Mouse (Mus musculus) lung, adult 2 months (tissue): ENCODE measurements around the gene Zim1. TPM values are rescaled to one million over a fixed set of nuclear protein-coding genes. Genes with fewer than 3 reads are reported as not detected.
A peak's percentile ranks its signal among the peaks of the same experiment; 100 is the strongest.

Source experiments
- DNase-seq: peaks from one replicate; pipeline ENCODE4 v3.0.0; 2022
- H3K4me1 ChIP-seq: fragments of 200-500 bp; 2 replicates; pipeline ENCODE4 v1.6.1; 2011; ENCODE audit warnings: low read length; ENCODE audit not compliant: control insufficient read depth, insufficient read depth
- H3K4me3 ChIP-seq: fragments of 200-500 bp; replicated peaks from 2 replicates; pipeline ENCODE3; 2011; ENCODE audit warnings: low read depth, mild to moderate bottlenecking, control low read depth, low read length; ENCODE audit errors: extremely low read depth
- CTCF ChIP-seq: fragments of 200-500 bp; IDR thresholded peaks from 2 replicates; pipeline ENCODE4 v1.5.1; 2011; ENCODE audit warnings: mild to moderate bottlenecking, low read length, control low read depth; ENCODE audit not compliant: insufficient read depth
- POLR2A ChIP-seq: fragments of 200-500 bp; IDR thresholded peaks from 2 replicates; pipeline ENCODE4 v1.6.1; 2011; ENCODE audit warnings: low read depth, mild to moderate bottlenecking, control low read depth, low read length, borderline replicate concordance; ENCODE audit errors: extremely low read depth
- WGBS: fragments of 180-500 bp; shearing (Covaris S2); methylation state at CpG from one replicate; pipeline ENCODE4 v1.1.7; 2018; 5-methylcytosine and 5-hydroxymethylcytosine counted together
- polyA plus RNA-seq: library from polyadenylated mRNA; depleted of rRNA; stranded (reverse); fragments of >200 nt; gene quantifications from 2 replicates; pipeline ENCODE4 v1.2.3, GENCODE M21; 2012; rRNA removed

Gene Zim1
- 0.17 and 0.66 TPM in 2 replicates for polyA plus RNA-seq

DNA sequence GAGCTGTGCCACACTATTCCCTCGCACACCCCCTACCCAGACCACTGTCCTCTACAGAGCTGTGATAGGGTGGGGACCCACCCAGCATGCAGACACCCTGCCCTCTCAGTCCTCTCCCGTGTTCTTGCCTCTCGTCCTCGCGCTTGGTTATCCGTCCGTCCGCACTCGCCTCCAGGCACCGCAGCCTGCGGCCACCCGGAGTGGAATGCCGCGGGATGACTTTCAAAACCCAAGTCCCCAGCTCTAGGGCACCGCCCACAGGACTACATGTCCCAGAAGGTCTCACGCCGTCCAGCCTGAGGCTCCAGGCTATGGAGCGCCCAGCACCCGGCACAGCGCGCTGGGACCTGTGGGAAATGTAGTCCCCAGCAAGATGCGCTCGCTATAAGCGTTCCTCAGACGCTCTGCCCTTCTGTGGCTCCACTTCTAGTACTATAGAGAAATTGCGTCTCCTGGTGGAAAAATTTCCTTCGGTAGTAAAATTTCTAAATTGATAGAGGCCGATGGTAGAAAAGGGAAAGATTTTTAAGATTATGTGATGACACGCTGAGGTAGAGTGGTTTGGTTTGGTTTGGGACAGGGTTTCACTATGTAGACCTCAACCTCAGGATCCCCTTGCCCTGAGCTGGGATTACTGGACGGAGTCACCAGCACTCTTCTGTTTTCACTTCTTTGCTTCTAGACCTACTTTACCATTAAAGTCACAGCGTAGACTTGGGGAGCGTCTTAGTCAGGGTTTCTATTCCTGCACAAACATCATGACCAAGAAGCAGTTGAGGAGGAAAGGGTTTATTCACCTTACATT is at the start of gene Zim1:
Gene Zim1, minus strand, starts transcription at position 210 of the 805 bp plus-strand sequence.
- H3K4me3 ChIP-seq = peak within 1 kb of the TSS; percentile 53
- peak; percentile 54 for DNase-seq
- peaks cover 4% of the 10 kb centered on the region for H3K4me1 ChIP-seq
- 12% methylated on average over 32 of the region's 32 CpGs for WGBS
- no peak for TF ChIP-seq POLR2A
- TF ChIP-seq CTCF = no peak

- WGBS = 55% methylated on average over 10 of the region's 10 CpGs
- DNase-seq = no peak
- TF ChIP-seq POLR2A = no peak
- no peak for TF ChIP-seq CTCF
- Histone ChIP-seq H3K4me3 (no peak overlapping the region), H3K4me1 (no peaks in the 10 kb centered on the region)
Measured at GRCm38 (mm10) chr7:6744281-6744904, 48.1 kb upstream of the Zim1 start.

DNA sequence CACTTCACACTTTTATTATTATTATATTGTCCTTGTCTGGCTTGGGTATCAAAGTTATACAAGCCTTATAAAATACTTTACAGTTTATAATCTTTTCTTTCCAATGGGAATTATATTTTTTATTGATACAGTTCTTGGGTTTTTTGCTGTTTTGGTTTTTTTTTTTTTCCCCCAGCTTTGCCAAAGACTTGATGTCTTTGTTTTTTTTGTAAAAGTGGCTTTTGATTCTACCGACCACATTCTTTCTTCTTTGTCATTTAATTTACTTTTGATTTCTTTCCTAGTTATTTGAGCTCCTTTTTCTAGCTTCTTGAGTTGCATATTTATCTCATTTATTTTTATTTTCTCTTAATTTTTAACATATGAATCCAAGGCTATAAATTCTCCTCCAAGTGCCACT is 39.8 kb upstream of the Zim1 start:
- no peak for DNase-seq
- 61% methylated on average over 1 of the region's 1 CpGs for WGBS

DNA sequence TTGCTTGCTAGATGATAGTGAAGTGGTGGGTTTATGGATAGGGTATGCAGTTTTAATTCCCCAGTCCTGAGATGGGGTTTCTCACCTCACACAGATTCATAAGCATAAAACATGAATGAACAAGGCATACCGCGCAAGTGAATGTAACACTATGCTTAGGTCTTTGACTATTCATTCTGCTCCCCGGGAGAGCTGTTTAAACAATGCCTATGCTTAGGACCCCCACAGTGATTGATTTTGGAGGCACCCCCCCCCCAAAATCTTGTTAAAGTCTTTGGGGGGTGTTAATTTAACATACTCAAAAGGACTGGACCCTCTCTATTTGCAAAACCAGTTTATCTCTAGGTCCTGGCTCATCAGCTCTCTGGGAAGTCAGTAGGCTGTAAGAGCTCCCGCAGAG is 35.7 kb upstream of the Zim1 start:
- Histone ChIP-seq H3K4me3 (no peak overlapping the region), H3K4me1 (no peaks in the 10 kb centered on the region)
- DNase-seq = no peak
- WGBS = 64% methylated on average over 4 of the region's 4 CpGs
- TF ChIP-seq POLR2A = no peak
- no peak for TF ChIP-seq CTCF

More for the DNA sequence above, 39.8 kb upstream of the Zim1 start:
- no peaks in the 10 kb centered on the region for H3K4me1 ChIP-seq
- TF ChIP-seq POLR2A = no peak
- no peak for TF ChIP-seq CTCF
- no peak overlapping the region for H3K4me3 ChIP-seq

- WGBS = 51% methylated on average over 3 of the region's 3 CpGs
- TF ChIP-seq CTCF = no peak
- Histone ChIP-seq H3K4me1 (no peaks in the 10 kb centered on the region), H3K4me3 (no peak overlapping the region)
- no peak for DNase-seq
Measured at GRCm38 (mm10) chr7:6731373-6731772, 35.1 kb upstream of the Zim1 start.

- no peaks in the 10 kb centered on the region for H3K4me1 ChIP-seq
- no peak for DNase-seq
- TF ChIP-seq POLR2A (no peak), CTCF (no peak)
- no peak overlapping the region for H3K4me3 ChIP-seq
- 53% methylated on average over 15 of the region's 15 CpGs for WGBS
Measured at GRCm38 (mm10) chr7:6730801-6731200, 34.6 kb upstream of the Zim1 start.

- peak; percentile 66; the same call in 1 of the 2 replicates for TF ChIP-seq POLR2A
- no peak for TF ChIP-seq CTCF
- 48% methylated on average over 24 of the region's 24 CpGs for WGBS
- DNase-seq = peak; percentile 35
- Histone ChIP-seq H3K4me3 (peak within 1 kb of the TSS; percentile 81), H3K4me1 (no peaks in the 10 kb centered on the region)
Measured at GRCm38 (mm10) chr7:6730241-6730640, 34.0 kb upstream of the Zim1 start, which contains the start of the genes Peg3 and Usp29. Gene Peg3, minus strand, starts transcription at chr7:6730431. Gene Usp29, plus strand, starts transcription at chr7:6730578.

DNA sequence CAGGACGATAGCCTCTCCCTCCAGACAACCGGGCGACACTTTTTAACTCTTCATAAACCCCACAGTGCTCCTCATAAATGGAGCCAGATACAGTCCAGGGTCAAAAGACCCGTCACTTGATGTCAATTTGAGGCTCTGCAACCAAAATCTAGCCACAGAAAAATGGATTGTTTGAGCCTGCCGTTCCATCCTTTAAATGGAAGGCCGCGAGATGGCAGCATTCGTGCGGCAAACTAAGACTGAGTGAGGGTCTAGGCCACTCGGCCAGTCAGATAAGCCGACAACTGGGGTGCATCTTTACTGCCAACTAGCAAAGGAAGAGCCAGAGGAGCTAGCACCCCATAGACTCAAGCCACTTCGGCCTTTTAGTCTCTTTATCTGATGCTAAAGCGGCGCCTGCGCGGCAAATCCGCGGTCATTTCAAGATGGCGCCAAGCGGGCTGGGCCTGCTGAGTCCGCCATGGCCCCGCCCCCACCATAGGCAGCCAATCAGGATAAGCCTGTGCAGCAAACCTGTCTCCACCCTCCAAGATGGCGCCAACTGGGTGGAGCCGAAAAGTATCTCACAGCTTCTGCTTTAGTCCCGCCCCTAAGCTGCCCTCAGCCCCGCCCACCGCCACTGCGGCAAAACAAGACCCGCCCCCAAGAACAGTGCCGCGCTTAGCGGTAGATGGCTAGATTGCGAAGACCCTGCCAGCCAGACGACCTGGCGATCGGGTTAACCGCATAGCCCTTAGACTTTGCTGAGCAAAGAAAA is 33.0 kb upstream of the Zim1 start:
- WGBS = 49% methylated on average over 37 of the region's 37 CpGs
- H3K4me3 ChIP-seq = peak overlapping the region; percentile 81
- peak; percentile 88 for DNase-seq
- TF ChIP-seq CTCF (no peak), POLR2A (peak; percentile 45; the same call in 1 of the 2 replicates)
- H3K4me1 ChIP-seq = no peaks in the 10 kb centered on the region

DNA sequence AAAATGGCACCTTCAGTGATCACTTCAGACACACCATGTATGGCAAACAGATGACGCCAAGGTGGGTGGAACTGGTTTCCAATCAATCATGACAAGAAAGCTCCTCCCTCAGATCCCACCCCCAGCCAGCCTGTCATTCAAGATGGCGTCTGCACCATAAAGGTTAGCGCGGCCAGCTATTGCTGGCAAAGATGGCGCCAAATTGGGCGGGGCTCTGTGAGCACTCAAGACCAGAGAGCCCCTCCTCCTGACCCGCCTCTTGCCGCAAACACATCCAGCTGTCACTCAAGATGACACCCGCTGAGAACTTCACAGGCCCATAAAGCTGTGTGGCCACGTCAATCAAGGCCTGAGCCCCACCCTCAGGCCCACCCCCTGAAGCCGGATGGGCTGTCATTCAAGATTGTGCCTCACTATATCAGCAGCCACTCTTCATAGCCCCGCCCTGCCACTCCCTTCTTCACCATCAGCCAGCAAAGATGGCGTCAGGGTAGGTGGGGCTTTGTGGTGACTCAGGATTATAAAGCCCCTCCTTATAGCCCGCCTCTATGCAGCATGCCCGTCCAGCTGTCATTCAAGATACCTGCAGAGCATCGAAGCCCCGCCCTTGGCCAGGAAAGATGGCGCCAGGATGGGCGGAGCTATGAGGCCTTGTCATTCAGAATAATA is 32.1 kb upstream of the Zim1 start:
- peak; percentile 71 for DNase-seq
- H3K4me1 ChIP-seq = no peaks in the 10 kb centered on the region
- TF ChIP-seq CTCF (no peak), POLR2A (no peak)
- peak overlapping the region; percentile 51 for H3K4me3 ChIP-seq
- WGBS = 40% methylated on average over 19 of the region's 19 CpGs
